Mouse (Mus musculus): ENCODE results near the gene Rgs9. TPM values are rescaled to one million over a fixed set of nuclear protein-coding genes. Genes with fewer than 3 reads are reported as not detected.

The Rgs9 gene
- polyA plus RNA-seq, 1 experiment from 2014 or later, result 1.4 TPM

DNA sequence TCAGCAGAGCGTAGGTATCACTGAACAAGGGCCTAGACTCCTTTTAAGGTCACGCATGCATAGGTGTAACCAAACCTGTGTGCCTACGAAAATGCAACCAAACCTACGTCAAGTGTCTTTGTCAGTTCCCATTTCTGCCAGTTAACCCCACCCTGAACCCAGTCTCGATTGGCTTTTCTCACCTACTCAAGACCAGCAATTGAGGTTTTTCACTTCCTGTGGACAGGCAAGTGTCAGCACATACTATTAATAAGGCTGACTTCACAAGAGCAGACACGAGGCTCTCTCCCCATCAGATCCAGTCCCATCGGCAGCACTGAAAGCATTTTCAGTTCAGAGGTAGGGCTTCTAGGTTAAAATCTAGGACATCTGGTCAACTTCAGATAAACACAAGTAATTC is 37.4 kb downstream of the Rgs9 start:
- no peak for ATAC-seq (ENCODE audit: low read depth)
- Histone ChIP-seq H3K27me3 (replicated peaks; ENCODE audit: control insufficient read depth, insufficient read depth, low read length) (no peaks in the 10 kb centered on the region), H3K36me3 (ENCODE audit: control insufficient read depth, insufficient read depth, low read length) (no peaks in the 10 kb centered on the region), H3K27ac (replicated peaks; ENCODE audit: low read depth, low read length) (no peak overlapping the region), H3K4me2 (ENCODE audit: low read depth, low read length) (no peak overlapping the region), H3K4me3 (ENCODE audit: low read depth, low read length) (no peak overlapping the region), H3K9me3 (ENCODE audit: control insufficient read depth, low read length) (peaks cover 4% of the 10 kb centered on the region; the same call in 1 of the 2 replicates), H3K4me1 (ENCODE audit: control insufficient read depth, insufficient read depth, low read length) (no peaks in the 10 kb centered on the region), H3K9ac (ENCODE audit: low read depth, low read length) (no peak overlapping the region)
- no peak for DNase-seq (ENCODE audit: low spot score)
- WGBS, result 91% methylated on average over 7 of the region's 7 CpGs

DNA sequence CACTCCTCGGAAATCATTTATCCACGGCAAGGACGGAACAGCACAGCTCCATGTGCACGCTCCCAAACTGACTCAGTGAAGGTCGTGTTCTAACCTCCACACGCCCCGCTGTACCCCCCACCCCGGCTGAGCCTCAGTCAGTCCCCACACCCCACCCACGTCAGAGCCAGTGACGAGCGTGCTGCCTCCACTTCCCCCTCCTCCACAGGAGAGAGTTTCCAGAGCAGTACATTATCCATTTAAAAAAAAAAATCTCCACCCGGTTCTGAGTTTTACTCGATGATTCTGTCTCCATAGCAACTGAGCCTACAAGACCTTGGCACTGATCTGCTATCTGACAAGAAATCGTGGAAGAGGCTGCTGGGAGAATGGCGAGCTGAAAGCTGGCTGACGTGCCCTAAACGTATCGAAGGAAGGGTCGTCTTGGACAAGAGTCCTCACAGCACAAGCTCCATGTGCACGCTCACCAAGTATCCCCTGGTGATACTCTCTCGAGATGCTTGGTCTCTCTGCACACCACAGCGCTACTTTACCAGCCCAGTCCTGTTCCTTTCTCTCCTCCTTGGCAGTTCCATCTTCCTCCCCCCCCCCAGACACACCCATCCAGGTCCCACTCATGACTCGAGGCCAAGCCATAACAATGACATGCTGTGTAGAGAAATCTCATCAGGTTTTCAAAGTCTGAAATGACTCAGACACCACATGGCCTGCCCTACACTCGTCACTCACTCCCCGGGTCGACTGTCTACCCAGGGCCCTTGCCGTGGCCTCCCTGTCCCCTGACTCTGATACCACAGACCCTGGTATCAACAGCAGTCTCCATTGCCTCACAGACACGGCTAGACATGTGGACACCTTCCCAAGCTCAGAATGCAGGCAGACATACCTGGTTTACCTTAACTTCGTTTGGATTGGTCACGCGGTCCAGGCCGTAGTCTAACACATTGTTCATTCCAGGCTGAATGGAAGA is 38.7 kb downstream of the Rgs9 start:
- Histone ChIP-seq H3K9ac (ENCODE audit: low read depth, low read length) (no peak overlapping the region), H3K4me3 (ENCODE audit: low read depth, low read length) (no peak overlapping the region), H3K27me3 (replicated peaks; ENCODE audit: control insufficient read depth, insufficient read depth, low read length) (no peaks in the 10 kb centered on the region), H3K27ac (replicated peaks; ENCODE audit: low read depth, low read length) (no peak overlapping the region), H3K4me2 (ENCODE audit: low read depth, low read length) (no peak overlapping the region), H3K36me3 (ENCODE audit: control insufficient read depth, insufficient read depth, low read length) (no peaks in the 10 kb centered on the region), H3K4me1 (ENCODE audit: control insufficient read depth, insufficient read depth, low read length) (no peaks in the 10 kb centered on the region), H3K9me3 (ENCODE audit: control insufficient read depth, low read length) (peaks cover 4% of the 10 kb centered on the region; the same call in 1 of the 2 replicates)
- DNase-seq (ENCODE audit: low spot score) (no peak), ATAC-seq (ENCODE audit: low read depth) (no peak)
- WGBS, result 85% methylated on average over 32 of the region's 32 CpGs

DNA sequence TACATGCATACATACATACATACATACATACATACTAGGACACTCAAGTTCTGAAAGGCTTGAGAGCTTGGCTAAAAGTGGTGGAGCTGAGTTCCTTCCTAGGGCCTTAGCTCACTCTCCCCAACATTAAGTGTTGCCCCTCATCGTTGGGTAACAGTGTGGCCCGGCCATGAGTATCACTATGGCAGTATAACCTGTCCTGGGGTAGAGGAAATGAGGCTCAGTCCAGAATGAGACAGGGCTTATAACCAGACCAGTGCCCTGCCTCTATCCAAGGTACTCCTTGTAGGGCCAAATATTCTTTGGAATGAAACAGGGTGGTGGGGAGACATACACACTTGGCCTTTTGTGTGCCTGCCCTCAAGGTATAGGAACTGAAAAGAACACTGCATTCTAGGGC is 40.1 kb downstream of the Rgs9 start:
- H3K36me3 ChIP-seq (ENCODE audit: control insufficient read depth, insufficient read depth, low read length), result no peaks in the 10 kb centered on the region
- H3K27me3 ChIP-seq (replicated peaks; ENCODE audit: control insufficient read depth, insufficient read depth, low read length), result no peaks in the 10 kb centered on the region
- no peak overlapping the region for H3K27ac ChIP-seq (replicated peaks; ENCODE audit: low read depth, low read length)
- H3K9ac ChIP-seq (ENCODE audit: low read depth, low read length), result no peak overlapping the region
- DNase-seq (ENCODE audit: low spot score) (no peak), ATAC-seq (ENCODE audit: low read depth) (no peak)
- no peak overlapping the region for H3K4me2 ChIP-seq (ENCODE audit: low read depth, low read length)
- no peak overlapping the region for H3K4me3 ChIP-seq (ENCODE audit: low read depth, low read length)
- WGBS, result 97% methylated on average over 2 of the region's 2 CpGs
- H3K4me1 ChIP-seq (ENCODE audit: control insufficient read depth, insufficient read depth, low read length), result no peaks in the 10 kb centered on the region
- peaks cover 4% of the 10 kb centered on the region; the same call in 1 of the 2 replicates for H3K9me3 ChIP-seq (ENCODE audit: control insufficient read depth, low read length)

DNA sequence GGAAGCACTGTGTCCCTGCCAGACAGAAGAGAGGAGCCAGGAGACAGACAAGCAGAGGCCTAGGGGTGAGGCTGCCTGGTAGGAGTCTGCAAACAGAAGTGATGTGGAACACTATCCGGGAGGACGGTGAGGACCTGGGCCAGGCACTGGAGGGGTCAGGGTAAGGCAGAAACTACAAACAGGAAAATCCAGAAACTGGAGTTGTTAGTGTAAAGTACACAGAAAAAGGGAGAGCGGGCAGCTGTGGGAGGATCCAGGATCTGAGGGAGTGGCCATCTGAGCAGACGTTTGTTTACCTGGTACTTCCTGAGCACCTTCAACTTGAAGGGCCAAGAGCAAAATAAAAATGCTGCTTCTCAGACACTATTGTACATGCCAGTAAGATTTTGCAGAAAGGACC is 42.9 kb downstream of the Rgs9 start:
- DNase-seq (ENCODE audit: low spot score) (no peak), ATAC-seq (ENCODE audit: low read depth) (no peak)
- no peaks in the 10 kb centered on the region for H3K36me3 ChIP-seq (ENCODE audit: control insufficient read depth, insufficient read depth, low read length)
- H3K27ac ChIP-seq (replicated peaks; ENCODE audit: low read depth, low read length), result no peak overlapping the region
- WGBS, result 74% methylated on average over 4 of the region's 4 CpGs
- no peak overlapping the region for H3K9ac ChIP-seq (ENCODE audit: low read depth, low read length)
- no peak overlapping the region for H3K4me3 ChIP-seq (ENCODE audit: low read depth, low read length)
- H3K4me2 ChIP-seq (ENCODE audit: low read depth, low read length), result no peak overlapping the region
- no peaks in the 10 kb centered on the region for H3K4me1 ChIP-seq (ENCODE audit: control insufficient read depth, insufficient read depth, low read length)
- H3K27me3 ChIP-seq (replicated peaks; ENCODE audit: control insufficient read depth, insufficient read depth, low read length), result no peaks in the 10 kb centered on the region
- H3K9me3 ChIP-seq (ENCODE audit: control insufficient read depth, low read length), result no peaks in the 10 kb centered on the region

DNA sequence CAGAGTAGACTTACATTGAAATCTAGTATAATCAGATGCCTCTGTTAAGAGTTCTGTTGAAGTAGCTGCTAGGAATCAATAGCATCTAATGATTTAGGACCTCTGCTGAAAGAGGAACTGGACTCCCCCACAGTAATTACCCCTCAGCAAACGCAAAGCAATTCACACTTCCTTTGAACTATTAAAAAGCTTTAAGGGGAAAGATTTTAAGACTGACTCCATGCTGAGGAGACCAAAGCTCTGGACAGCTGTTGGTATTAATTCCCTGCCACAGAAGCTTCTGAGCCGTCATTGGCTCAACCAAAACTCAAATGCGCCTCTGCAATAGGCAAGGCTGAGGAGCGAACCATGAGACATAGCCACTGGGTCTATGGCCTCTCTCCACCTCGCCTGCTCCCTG is 45.4 kb downstream of the Rgs9 start:
- H3K27me3 ChIP-seq (replicated peaks; ENCODE audit: control insufficient read depth, insufficient read depth, low read length), result no peaks in the 10 kb centered on the region
- no peaks in the 10 kb centered on the region for H3K9me3 ChIP-seq (ENCODE audit: control insufficient read depth, low read length)
- H3K27ac ChIP-seq (replicated peaks; ENCODE audit: low read depth, low read length), result no peak overlapping the region
- WGBS, result 57% methylated on average over 5 of the region's 5 CpGs
- H3K4me2 ChIP-seq (ENCODE audit: low read depth, low read length), result no peak overlapping the region
- DNase-seq (ENCODE audit: low spot score) (no peak), ATAC-seq (ENCODE audit: low read depth) (no peak)
- no peaks in the 10 kb centered on the region for H3K4me1 ChIP-seq (ENCODE audit: control insufficient read depth, insufficient read depth, low read length)
- H3K9ac ChIP-seq (ENCODE audit: low read depth, low read length), result no peak overlapping the region
- no peaks in the 10 kb centered on the region for H3K36me3 ChIP-seq (ENCODE audit: control insufficient read depth, insufficient read depth, low read length)
- no peak overlapping the region for H3K4me3 ChIP-seq (ENCODE audit: low read depth, low read length)

DNA sequence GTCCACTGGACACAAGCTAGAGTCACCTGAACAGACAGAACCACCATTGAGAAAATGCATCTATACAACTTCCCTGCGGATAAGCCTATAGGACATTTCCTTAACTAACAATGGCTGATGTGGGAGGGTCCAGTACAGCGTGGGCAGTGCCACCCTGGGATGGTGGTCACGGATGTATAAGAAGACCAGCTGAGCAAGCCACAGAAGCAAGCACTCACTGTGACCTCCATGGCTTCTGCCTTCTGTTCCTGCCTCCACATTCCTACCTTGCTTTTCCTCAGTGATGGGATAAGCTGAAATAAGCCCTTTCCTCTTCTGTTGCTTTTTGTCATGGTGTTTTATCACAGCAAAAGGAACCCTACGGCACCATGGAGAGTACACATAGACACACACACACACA is 47.4 kb downstream of the Rgs9 start:
- H3K9ac ChIP-seq (ENCODE audit: low read depth, low read length), result no peak overlapping the region
- H3K9me3 ChIP-seq (ENCODE audit: control insufficient read depth, low read length), result no peaks in the 10 kb centered on the region
- H3K4me3 ChIP-seq (ENCODE audit: low read depth, low read length), result no peak overlapping the region
- no peak overlapping the region for H3K27ac ChIP-seq (replicated peaks; ENCODE audit: low read depth, low read length)
- no peak for DNase-seq (ENCODE audit: low spot score)
- no peaks in the 10 kb centered on the region for H3K27me3 ChIP-seq (replicated peaks; ENCODE audit: control insufficient read depth, insufficient read depth, low read length)
- WGBS, result 83% methylated on average over 4 of the region's 4 CpGs
- no peak overlapping the region for H3K4me2 ChIP-seq (ENCODE audit: low read depth, low read length)
- no peaks in the 10 kb centered on the region for H3K4me1 ChIP-seq (ENCODE audit: control insufficient read depth, insufficient read depth, low read length)
- no peaks in the 10 kb centered on the region for H3K36me3 ChIP-seq (ENCODE audit: control insufficient read depth, insufficient read depth, low read length)
- ATAC-seq (ENCODE audit: low read depth), result no peak

DNA sequence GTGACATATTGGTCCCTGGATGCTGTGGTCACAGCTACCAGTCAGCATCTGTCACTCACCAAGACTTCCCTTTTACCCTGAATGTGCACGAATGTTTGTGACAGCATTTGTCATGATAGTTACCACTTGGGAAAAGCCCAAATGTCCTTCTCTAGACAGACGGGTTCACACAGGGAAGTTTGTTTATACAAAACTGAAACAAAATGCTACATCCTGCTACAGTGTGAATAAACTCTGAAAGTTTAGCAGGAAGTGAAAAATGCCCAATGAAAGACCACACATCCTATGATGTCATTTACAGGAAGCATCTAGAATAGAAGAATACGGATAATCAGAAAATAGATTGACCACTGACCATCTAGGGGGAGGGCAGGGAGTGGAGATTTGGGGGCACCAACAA is 51.0 kb downstream of the Rgs9 start:
- ATAC-seq (ENCODE audit: low read depth), result no peak

DNA sequence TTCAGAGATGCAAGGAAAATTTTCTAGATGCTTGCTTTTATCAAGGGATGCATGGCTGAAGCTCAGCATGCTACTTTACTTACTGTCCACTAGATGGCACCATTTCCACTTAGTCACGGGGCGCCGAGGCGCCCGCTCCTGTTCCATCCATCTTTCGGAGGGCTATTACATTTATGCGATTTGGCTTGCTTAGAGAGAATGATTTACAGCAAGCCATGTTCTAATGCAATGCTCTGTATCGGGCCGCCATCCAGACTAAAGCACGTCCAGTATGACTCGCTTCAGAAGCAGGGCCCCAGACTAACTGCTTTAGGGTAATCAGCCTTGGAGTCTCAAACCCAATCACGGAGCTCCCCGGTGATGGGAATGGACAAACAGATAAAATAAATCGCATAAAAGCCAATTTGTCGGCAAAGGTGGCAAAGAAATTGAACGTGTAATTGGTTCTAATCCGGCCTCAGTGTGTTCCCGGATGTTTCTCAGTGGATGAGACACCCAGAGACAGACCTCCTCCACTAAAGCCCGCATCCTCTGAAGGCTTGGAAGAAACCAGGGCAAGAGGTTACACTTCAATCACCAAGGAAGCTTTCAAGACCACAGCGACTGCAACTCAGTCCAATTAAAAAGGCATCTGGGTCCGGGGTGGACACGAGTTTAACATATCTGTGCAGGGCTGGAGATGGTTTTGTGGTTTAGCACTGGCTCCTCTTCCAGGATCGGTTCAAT is 53.1 kb downstream of the Rgs9 start:
- H3K9me3 ChIP-seq (ENCODE audit: control insufficient read depth, low read length), result no peaks in the 10 kb centered on the region
- H3K36me3 ChIP-seq (ENCODE audit: control insufficient read depth, insufficient read depth, low read length), result no peaks in the 10 kb centered on the region
- H3K4me3 ChIP-seq (ENCODE audit: low read depth, low read length), result no peak overlapping the region
- no peaks in the 10 kb centered on the region for H3K4me1 ChIP-seq (ENCODE audit: control insufficient read depth, insufficient read depth, low read length)
- WGBS, result 24% methylated on average over 23 of the region's 23 CpGs
- H3K9ac ChIP-seq (ENCODE audit: low read depth, low read length), result peak overlapping the region; percentile 38; the same call in 1 of the 2 replicates
- no peak overlapping the region for H3K27ac ChIP-seq (replicated peaks; ENCODE audit: low read depth, low read length)
- peak overlapping the region; percentile 45 for H3K4me2 ChIP-seq (ENCODE audit: low read depth, low read length)
- DNase-seq (ENCODE audit: low spot score) (peak; percentile 82), ATAC-seq (ENCODE audit: low read depth) (peak; percentile 87)
- H3K27me3 ChIP-seq (replicated peaks; ENCODE audit: control insufficient read depth, insufficient read depth, low read length), result no peaks in the 10 kb centered on the region

More for the DNA sequence above, 51.0 kb downstream of the Rgs9 start:
- WGBS, result 58% methylated on average over 3 of the region's 3 CpGs
- H3K27me3 ChIP-seq (replicated peaks; ENCODE audit: control insufficient read depth, insufficient read depth, low read length), result no peaks in the 10 kb centered on the region
- H3K9me3 ChIP-seq (ENCODE audit: control insufficient read depth, low read length), result no peaks in the 10 kb centered on the region
- H3K27ac ChIP-seq (replicated peaks; ENCODE audit: low read depth, low read length), result no peak overlapping the region
- no peak overlapping the region for H3K4me3 ChIP-seq (ENCODE audit: low read depth, low read length)
- no peaks in the 10 kb centered on the region for H3K4me1 ChIP-seq (ENCODE audit: control insufficient read depth, insufficient read depth, low read length)
- H3K9ac ChIP-seq (ENCODE audit: low read depth, low read length), result no peak overlapping the region
- no peak overlapping the region for H3K4me2 ChIP-seq (ENCODE audit: low read depth, low read length)
- H3K36me3 ChIP-seq (ENCODE audit: control insufficient read depth, insufficient read depth, low read length), result no peaks in the 10 kb centered on the region
- DNase-seq (ENCODE audit: low spot score), result no peak
